Mouse (Mus musculus) thymus, adult 2 months (tissue): ENCODE measurements at regions not wholly inside any gene's neighbourhood (a gene's known extent, or its start where the extent isn't known, plus 50 kb on each side); places are given as distances from the start of the nearest gene placed in this dataset.

ENCODE experiments used
- DNase-seq: peaks from one replicate; pipeline ENCODE4 v3.0.0; 2021
- H3K27ac ChIP-seq: fragments of 200-500 bp; 2 replicates; pipeline ENCODE4 v1.5.1; 2012; ENCODE audit warnings: low read length, control low read depth; ENCODE audit not compliant: control insufficient read depth, insufficient read depth
- H3K27me3 ChIP-seq: fragments of 200-500 bp; 2 replicates; pipeline ENCODE4 v1.6.1; 2012; ENCODE audit warnings: mild to moderate bottlenecking, low read length, moderate library complexity, mixed read lengths; ENCODE audit not compliant: control insufficient read depth, insufficient read depth
- H3K36me3 ChIP-seq: fragments of 200-500 bp; 2 replicates; pipeline ENCODE4 v1.6.1; 2012; ENCODE audit warnings: mild to moderate bottlenecking, low read length, moderate library complexity; ENCODE audit not compliant: control insufficient read depth, insufficient read depth
- H3K4me1 ChIP-seq: fragments of 200-500 bp; replicated peaks from 2 replicates; pipeline ENCODE4 v1.6.1; 2012; ENCODE audit warnings: low read length; ENCODE audit not compliant: control insufficient read depth, insufficient read depth
- H3K4me3 ChIP-seq: fragments of 200-500 bp; 2 replicates; pipeline ENCODE4 v1.5.1; 2012; ENCODE audit warnings: mild to moderate bottlenecking, low read length, control low read depth, moderate library complexity; ENCODE audit not compliant: control insufficient read depth, insufficient read depth
- CTCF ChIP-seq: fragments of 200-500 bp; IDR thresholded peaks from 2 replicates; pipeline ENCODE4 v1.5.1; 2012; ENCODE audit warnings: mild to moderate bottlenecking, control low read depth, low read length, moderate library complexity, borderline replicate concordance; ENCODE audit not compliant: control insufficient read depth, poor library complexity, insufficient read depth; ENCODE audit errors: extremely low read depth
- POLR2A ChIP-seq: fragments of 200-500 bp; IDR thresholded peaks from 2 replicates; pipeline ENCODE4 v1.6.1; 2012; ENCODE audit warnings: mild to moderate bottlenecking, low read length, control low read depth, moderate library complexity; ENCODE audit not compliant: control insufficient read depth, poor library complexity, insufficient read depth; ENCODE audit errors: extremely low read depth
- WGBS: fragments of 180-500 bp; shearing (Covaris S2); methylation state at CpG from one replicate; pipeline ENCODE4 v1.1.7; 2018; 5-methylcytosine and 5-hydroxymethylcytosine counted together

GRCm38 (mm10) chr11:114226553-114226952 is 159.7 kb upstream of the Sdk2 start:
- Histone ChIP-seq H3K27me3 (no peaks in the 10 kb centered on the region), H3K4me1 (peaks cover 54% of the 10 kb centered on the region), H3K27ac (peak overlapping the region; percentile 93), H3K4me3 (peak overlapping the region; percentile 31), H3K36me3 (no peaks in the 10 kb centered on the region)
- DNase-seq, result no peak
- TF ChIP-seq POLR2A (0 out of 2 replicates have a peak, but pooled peaks have one; percentile 39), CTCF (no peak)
- WGBS, result 12% methylated on average over 13 of the region's 13 CpGs

- peaks cover 41% of the 10 kb centered on the region for H3K4me1 ChIP-seq
- peak overlapping the region; percentile 33 for H3K27ac ChIP-seq
- H3K4me3 ChIP-seq, result no peak overlapping the region
- TF ChIP-seq CTCF, result no peak
- TF ChIP-seq POLR2A, result no peak
- no peak for DNase-seq
- WGBS, result 41% methylated on average over 2 of the region's 2 CpGs
- H3K36me3 ChIP-seq, result no peaks in the 10 kb centered on the region
- no peaks in the 10 kb centered on the region; the same call in 1 of the 2 replicates for H3K27me3 ChIP-seq
Measured at GRCm38 (mm10) chr11:114224706-114225105, 157.9 kb upstream of the Sdk2 start.

- TF ChIP-seq CTCF, result peak; percentile 29; the same call in 1 of the 2 replicates
- TF ChIP-seq POLR2A, result no peak
- DNase-seq, result no peak
- no peak overlapping the region for H3K4me3 ChIP-seq
- no peaks in the 10 kb centered on the region for H3K36me3 ChIP-seq
- H3K4me1 ChIP-seq, result peaks cover 41% of the 10 kb centered on the region
- H3K27ac ChIP-seq, result no peak overlapping the region
- WGBS, result 95% methylated on average over 3 of the region's 3 CpGs
- no peaks in the 10 kb centered on the region; the same call in 1 of the 2 replicates for H3K27me3 ChIP-seq
Measured at GRCm38 (mm10) chr11:114223061-114223460, 156.2 kb upstream of the Sdk2 start.

GRCm38 (mm10) chr11:114220466-114220865 is 153.6 kb upstream of the Sdk2 start:
- WGBS, result 52% methylated on average over 2 of the region's 2 CpGs
- Histone ChIP-seq H3K27ac (no peak overlapping the region), H3K4me3 (no peak overlapping the region), H3K36me3 (no peaks in the 10 kb centered on the region), H3K27me3 (no peaks in the 10 kb centered on the region; the same call in 1 of the 2 replicates), H3K4me1 (peaks cover 23% of the 10 kb centered on the region)
- no peak for TF ChIP-seq CTCF
- TF ChIP-seq POLR2A, result no peak
- no peak for DNase-seq

GRCm38 (mm10) chr11:114218732-114219506 is 152.1 kb upstream of the Sdk2 start:
- Histone ChIP-seq H3K27me3 (no peaks in the 10 kb centered on the region; the same call in 1 of the 2 replicates), H3K36me3 (no peaks in the 10 kb centered on the region), H3K27ac (no peak overlapping the region), H3K4me3 (no peak overlapping the region), H3K4me1 (peaks cover 10% of the 10 kb centered on the region)
- no peak for DNase-seq
- 52% methylated on average over 9 of the region's 9 CpGs for WGBS
- TF ChIP-seq CTCF (no peak), POLR2A (no peak)

GRCm38 (mm10) chr11:114217245-114217757 is 150.5 kb upstream of the Sdk2 start:
- Histone ChIP-seq H3K4me1 (peaks cover 5% of the 10 kb centered on the region), H3K36me3 (no peaks in the 10 kb centered on the region), H3K27me3 (no peaks in the 10 kb centered on the region; the same call in 1 of the 2 replicates), H3K27ac (no peak overlapping the region), H3K4me3 (no peak overlapping the region)
- DNase-seq, result no peak
- 80% methylated on average over 15 of the region's 15 CpGs for whole genome bisulfite sequencing
- no peak for TF ChIP-seq POLR2A
- TF ChIP-seq CTCF, result no peak

- H3K4me3 ChIP-seq, result no peak overlapping the region
- no peak for TF ChIP-seq CTCF
- TF ChIP-seq POLR2A, result no peak
- no peak for DNase-seq
- no peaks in the 10 kb centered on the region; the same call in 1 of the 2 replicates for H3K27me3 ChIP-seq
- WGBS, result 49% methylated on average over 7 of the region's 7 CpGs
- no peak overlapping the region for H3K27ac ChIP-seq
- H3K36me3 ChIP-seq, result no peaks in the 10 kb centered on the region
- peaks cover 5% of the 10 kb centered on the region for H3K4me1 ChIP-seq
Measured at GRCm38 (mm10) chr11:114216493-114216892, 149.6 kb upstream of the Sdk2 start.
